Mouse (Mus musculus) forebrain, embryonic 12.5 days (tissue): Measurements from ENCODE around the gene Ssxb1. TPM values are rescaled to one million over a fixed set of nuclear protein-coding genes. Genes with fewer than 3 reads are reported as not detected.
"Not testable (repeated sequence)": the region's sequence is repeated elsewhere in the genome, so short reads cannot be mapped to it uniquely, and the experiment has no call there.

Experiments
- ATAC-seq: fragments of 200-750 bp; cut with Nextera tagmentation; 2 replicates; pipeline ENCODE4 v1.8.0; 2017; ENCODE audit warnings: moderate TSS enrichment; ENCODE audit not compliant: low FRiP score
- H3K27ac ChIP-seq: fragments of 300-500 bp; sonication (generic); 2 replicates; pipeline ENCODE4 v1.5.1; 2016; ENCODE audit warnings: mild to moderate bottlenecking
- H3K27me3 ChIP-seq: fragments of 300-500 bp; sonication (generic); 2 replicates; pipeline ENCODE4 v1.6.1; 2016; ENCODE audit warnings: mild to moderate bottlenecking
- H3K36me3 ChIP-seq: fragments of 300-500 bp; sonication (generic); replicated peaks from 2 replicates; pipeline ENCODE4 v1.6.1; 2016; ENCODE audit warnings: mild to moderate bottlenecking
- H3K4me1 ChIP-seq: fragments of 300-500 bp; sonication (generic); 2 replicates; pipeline ENCODE4 v1.6.1; 2016
- H3K4me2 ChIP-seq: fragments of 300-500 bp; sonication (generic); 2 replicates; pipeline ENCODE4 v1.6.1; 2016; ENCODE audit warnings: mild to moderate bottlenecking, moderate library complexity
- H3K4me3 ChIP-seq: fragments of 300-500 bp; sonication (generic); replicated peaks from 2 replicates; pipeline ENCODE4 v1.5.1; 2016; ENCODE audit warnings: mild to moderate bottlenecking
- H3K9ac ChIP-seq: fragments of 300-500 bp; sonication (generic); 2 replicates; pipeline ENCODE4 v1.6.1; 2016; ENCODE audit warnings: mild to moderate bottlenecking
- H3K9me3 ChIP-seq: fragments of 300-500 bp; sonication (generic); 2 replicates; pipeline ENCODE4 v1.6.1; 2016
- whole genome bisulfite sequencing: fragments of 180-500 bp; shearing (Covaris S2); methylation state at CpG from one replicate; pipeline ENCODE4 v1.1.7; 2016; 5-methylcytosine and 5-hydroxymethylcytosine counted together
- polyA plus RNA-seq: library from polyadenylated mRNA; unstranded; fragments of >200 nt; fragmentation: Nextera tagmentation; extraction: Ambion mirVana; gene quantifications from 2 replicates; pipeline ENCODE4 v1.2.1, GENCODE M21; 2016

Gene Ssxb1
- not detected in 2 replicates for polyA plus RNA-seq

DNA sequence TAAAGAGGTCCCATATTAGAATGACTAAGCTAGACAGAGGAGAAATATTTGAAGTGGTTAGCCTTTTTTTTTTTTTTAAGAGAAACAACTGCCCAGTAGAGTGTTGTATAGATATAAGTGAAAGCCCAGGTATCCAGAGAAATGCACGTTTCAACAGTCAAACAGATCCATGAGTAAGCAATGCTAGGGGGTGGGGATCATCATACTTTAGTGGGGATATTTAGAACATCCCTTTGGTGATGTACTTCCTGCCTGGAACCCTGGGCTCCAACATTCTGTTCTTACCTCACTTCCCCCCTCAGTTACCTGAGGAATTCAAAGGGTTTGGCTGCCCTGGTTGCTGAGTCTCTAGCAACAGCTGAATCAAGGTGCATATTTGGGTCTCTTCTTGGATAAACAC lies at the start of gene Ssxb1:
TSS of gene Ssxb1 (plus strand) at position 301 of the 400 bp plus-strand sequence.
- not testable (repeated sequence) for H3K27me3 ChIP-seq, H3K36me3 ChIP-seq, H3K27ac ChIP-seq, H3K4me3 ChIP-seq, H3K9me3 ChIP-seq, H3K9ac ChIP-seq, H3K4me2 ChIP-seq, H3K4me1 ChIP-seq, ATAC-seq
- 24% methylated on average over 1 of the region's 1 CpGs for WGBS

DNA sequence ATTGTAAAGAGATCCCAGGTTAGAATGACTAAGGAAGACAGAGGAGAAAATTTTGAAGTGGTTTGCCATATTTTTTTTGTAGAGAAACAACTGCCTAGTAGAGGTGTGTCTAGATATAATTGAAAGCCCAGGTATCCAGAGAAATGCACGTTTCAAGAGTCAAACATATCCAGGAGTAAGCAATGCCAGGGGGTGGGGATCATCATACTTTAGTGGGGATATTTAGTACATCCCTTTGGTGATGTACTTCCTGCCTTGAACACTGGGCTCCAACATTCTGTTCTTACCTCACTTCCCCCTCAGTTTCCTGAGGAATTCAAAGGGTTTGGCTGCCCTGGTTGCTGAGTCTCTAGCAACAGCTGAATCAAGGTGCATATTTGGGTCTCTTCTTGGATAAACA lies 46.4 kb upstream of the Ssxb1 start, which contains the start of gene Ssxb9:
TSS of gene Ssxb9 (plus strand) at position 301 of the 400 bp plus-strand sequence.
- H3K4me3 ChIP-seq, H3K4me2 ChIP-seq, H3K9ac ChIP-seq, H3K36me3 ChIP-seq, ATAC-seq, H3K4me1 ChIP-seq, H3K27me3 ChIP-seq, H3K27ac ChIP-seq, H3K9me3 ChIP-seq: not testable (repeated sequence)
- WGBS = 21% methylated on average over 1 of the region's 1 CpGs

DNA sequence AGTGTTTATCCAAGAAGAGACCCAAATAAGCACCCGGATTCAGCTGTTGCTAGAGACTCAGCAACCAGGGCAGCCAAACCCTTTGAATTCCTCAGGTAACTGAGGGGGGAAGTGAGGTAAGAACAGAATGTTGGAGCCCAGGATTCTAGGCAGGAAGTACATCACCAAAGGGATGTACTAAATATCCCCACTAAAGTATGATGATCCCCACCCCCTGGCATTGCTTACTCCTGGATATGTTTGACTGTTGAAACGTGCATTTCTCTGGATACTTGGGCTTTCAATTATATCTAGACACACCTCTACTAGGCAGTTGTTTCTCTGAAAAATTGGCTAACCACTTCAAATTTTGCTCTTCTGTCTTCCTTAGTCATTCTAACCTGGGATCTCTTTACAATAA lies 48.5 kb downstream of the Ssxb1 start, which contains the start of gene Ssxb2:
TSS of gene Ssxb2 (minus strand) at position 101 of the 400 bp plus-strand sequence.
- H3K9ac ChIP-seq, H3K36me3 ChIP-seq, H3K4me3 ChIP-seq, H3K27me3 ChIP-seq, H3K4me1 ChIP-seq, ATAC-seq, H3K9me3 ChIP-seq, H3K4me2 ChIP-seq, H3K27ac ChIP-seq: not testable (repeated sequence)
- WGBS = 83% methylated on average over 2 of the region's 2 CpGs

Other genes starting within 250 kb of the Ssxb1 start
- gene Tbc1d25, start 237.1 kb upstream of the Ssxb1 start, polyA plus RNA-seq = 13.5 and 14.3 TPM in 2 replicates
- 19.5 and 25.3 TPM in 2 replicates for gene Ebp, start 219.8 kb upstream of the Ssxb1 start, polyA plus RNA-seq
- gene Porcn, start 206.8 kb upstream of the Ssxb1 start, polyA plus RNA-seq = 20.1 and 22.9 TPM in 2 replicates
- 42.6 and 44.8 TPM in 2 replicates for gene Ftsj1, start 160.9 kb upstream of the Ssxb1 start, polyA plus RNA-seq
- 3.3 and 3.9 TPM in 2 replicates for gene Slc38a5, start 142.2 kb upstream of the Ssxb1 start, polyA plus RNA-seq
- not detected in 2 replicates for gene Ssxb10, start 85.9 kb upstream of the Ssxb1 start, polyA plus RNA-seq
- not detected in 2 replicates for gene Ssxb9, start 46.3 kb upstream of the Ssxb1 start, polyA plus RNA-seq
- not detected in 2 replicates for gene Ssxb2, start 48.4 kb downstream of the Ssxb1 start, polyA plus RNA-seq
- not detected in 2 replicates for gene Gm14459, start 111.6 kb downstream of the Ssxb1 start, polyA plus RNA-seq
- not detected in 2 replicates for gene Ssxb6, start 134.9 kb downstream of the Ssxb1 start, polyA plus RNA-seq
- not detected in 2 replicates for gene Ssxb3, start 178.5 kb downstream of the Ssxb1 start, polyA plus RNA-seq